Mouse (Mus musculus) neural tube, embryonic 13.5 days (tissue): Measurements from ENCODE around the gene Slc25a38. TPM values are rescaled to one million over a fixed set of nuclear protein-coding genes. Genes with fewer than 3 reads are reported as not detected.
A peak's percentile ranks its signal among the peaks of the same experiment; 100 is the strongest.

Source experiments
- ATAC-seq: fragments of 200-750 bp; cut with Nextera tagmentation; 2 replicates; pipeline ENCODE4 v1.8.0; 2017; ENCODE audit warnings: low read depth, mild to moderate bottlenecking, moderate TSS enrichment, moderate library complexity
- H3K27ac ChIP-seq: fragments of 300-500 bp; sonication (generic); replicated peaks from 2 replicates; pipeline ENCODE4 v1.5.1; 2015; ENCODE audit warnings: moderate library complexity, mild to moderate bottlenecking, inconsistent platforms
- H3K27me3 ChIP-seq: fragments of 300-500 bp; sonication (generic); 2 replicates; pipeline ENCODE4 v1.6.1; 2015; ENCODE audit warnings: mild to moderate bottlenecking, inconsistent platforms
- H3K36me3 ChIP-seq: fragments of 300-500 bp; sonication (generic); 2 replicates; pipeline ENCODE4 v1.6.1; 2015; ENCODE audit warnings: mild to moderate bottlenecking, inconsistent platforms
- H3K4me1 ChIP-seq: fragments of 300-500 bp; sonication (generic); replicated peaks from 2 replicates; pipeline ENCODE4 v1.6.1; 2015; ENCODE audit warnings: inconsistent platforms
- H3K4me2 ChIP-seq: fragments of 300-500 bp; sonication (generic); 2 replicates; pipeline ENCODE4 v1.6.1; 2015; ENCODE audit warnings: inconsistent platforms, mild to moderate bottlenecking, moderate library complexity
- H3K4me3 ChIP-seq: fragments of 300-500 bp; sonication (generic); 2 replicates; pipeline ENCODE4 v1.5.1; 2015; ENCODE audit warnings: mild to moderate bottlenecking, inconsistent platforms
- H3K9ac ChIP-seq: fragments of 300-500 bp; sonication (generic); 2 replicates; pipeline ENCODE4 v1.6.1; 2015; ENCODE audit warnings: moderate library complexity, mild to moderate bottlenecking, inconsistent platforms
- H3K9me3 ChIP-seq: fragments of 300-500 bp; sonication (generic); 2 replicates; pipeline ENCODE4 v1.6.1; 2016; ENCODE audit warnings: inconsistent platforms
- WGBS: fragments of 180-500 bp; shearing (Covaris S2); methylation state at CpG from one replicate; pipeline ENCODE4 v1.1.7; 2015; 5-methylcytosine and 5-hydroxymethylcytosine counted together
- polyA plus RNA-seq: library from polyadenylated mRNA; unstranded; fragments of >200 nt; fragmentation: Nextera tagmentation; extraction: Ambion mirVana; gene quantifications from 2 replicates; pipeline ENCODE4 v1.2.1, GENCODE M21; 2015

Gene Slc25a38
- polyA plus RNA-seq, 1 experiment from 2014 or later = 38.9 TPM

GRCm38 (mm10) chr9:120111156-120111945 lies 1.2 kb downstream of the Slc25a38 start:
- 81% methylated on average over 15 of the region's 15 CpGs for WGBS
- Histone ChIP-seq H3K36me3 (peaks cover 2% of the 10 kb centered on the region; the same call in 1 of the 2 replicates), H3K9me3 (no peaks in the 10 kb centered on the region), H3K4me2 (peak overlapping the region; percentile 70), H3K4me3 (peak overlapping the region; percentile 85), H3K27me3 (no peaks in the 10 kb centered on the region), H3K27ac (peak overlapping the region; percentile 95), H3K4me1 (peaks cover 9% of the 10 kb centered on the region), H3K9ac (peak overlapping the region; percentile 83)
- ATAC-seq = no peak

DNA sequence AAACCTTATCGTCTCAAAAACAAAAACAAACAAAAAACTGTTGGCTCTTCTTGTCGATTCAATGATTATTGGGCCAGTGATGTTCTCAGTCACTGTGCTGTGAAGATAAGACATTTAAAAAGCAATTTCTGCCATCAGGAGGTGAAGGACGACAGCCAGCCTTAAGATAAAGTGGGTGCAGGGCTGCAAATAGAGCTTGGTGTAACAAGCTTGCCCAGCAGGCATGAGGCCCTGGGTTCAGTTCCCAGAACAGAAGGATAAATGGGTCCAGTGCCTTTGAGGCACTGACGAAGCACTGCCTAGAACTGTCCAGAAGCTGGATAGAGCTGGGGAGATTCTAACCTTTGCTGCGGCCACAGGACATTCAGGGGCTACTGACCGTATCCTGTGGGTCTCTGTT lies 2.3 kb downstream of the Slc25a38 start:
- no peak overlapping the region for H3K9ac ChIP-seq
- no peak for ATAC-seq

DNA sequence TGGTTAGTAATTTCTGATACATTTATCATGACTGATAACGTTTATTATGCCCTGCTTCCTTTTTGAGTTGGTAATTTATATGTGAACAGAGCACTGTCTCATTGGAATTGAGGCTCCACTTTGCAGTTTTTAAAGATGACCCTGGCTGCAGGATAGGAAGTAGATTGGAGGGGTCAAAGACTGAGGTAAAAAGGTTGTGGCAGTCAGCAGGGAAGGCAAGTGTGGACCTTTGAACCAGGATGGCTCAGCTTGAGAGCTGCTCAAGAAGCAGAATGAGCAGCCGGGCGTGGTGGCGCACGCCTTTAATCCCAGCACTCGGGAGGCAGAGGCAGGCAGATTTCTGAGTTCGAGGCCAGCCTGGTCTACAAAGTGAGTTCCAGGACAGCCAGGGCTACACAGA lies 3.3 kb downstream of the Slc25a38 start:
- H3K36me3 ChIP-seq = peaks cover 23% of the 10 kb centered on the region
- 98% methylated on average over 7 of the region's 7 CpGs for WGBS

More for the DNA sequence above, 2.3 kb downstream of the Slc25a38 start:
- 90% methylated on average over 6 of the region's 6 CpGs for WGBS
- Histone ChIP-seq H3K9me3 (no peaks in the 10 kb centered on the region), H3K4me1 (peaks cover 9% of the 10 kb centered on the region), H3K36me3 (peaks cover 13% of the 10 kb centered on the region), H3K4me3 (no peak overlapping the region), H3K27me3 (no peaks in the 10 kb centered on the region), H3K4me2 (no peak overlapping the region), H3K27ac (no peak overlapping the region)

GRCm38 (mm10) chr9:120114051-120114788 lies 4.0 kb downstream of the Slc25a38 start:
- no peak overlapping the region for H3K27ac ChIP-seq
- H3K4me1 ChIP-seq = peaks cover 9% of the 10 kb centered on the region
- no peaks in the 10 kb centered on the region for H3K9me3 ChIP-seq
- H3K36me3 ChIP-seq = peaks cover 29% of the 10 kb centered on the region
- ATAC-seq = no peak
- H3K4me3 ChIP-seq = no peak overlapping the region
- no peaks in the 10 kb centered on the region for H3K27me3 ChIP-seq
- 0 out of 2 replicates have a peak overlapping the region, but pooled peaks have one; percentile 41 for H3K9ac ChIP-seq
- H3K4me2 ChIP-seq = no peak overlapping the region
- 88% methylated on average over 17 of the region's 17 CpGs for WGBS

More for the DNA sequence above, 3.3 kb downstream of the Slc25a38 start:
- H3K4me3 ChIP-seq = no peak overlapping the region
- no peak overlapping the region for H3K27ac ChIP-seq
- H3K27me3 ChIP-seq = no peaks in the 10 kb centered on the region
- H3K4me1 ChIP-seq = peaks cover 9% of the 10 kb centered on the region
- no peak overlapping the region for H3K4me2 ChIP-seq
- no peak overlapping the region for H3K9ac ChIP-seq
- no peak for ATAC-seq
- H3K9me3 ChIP-seq = no peaks in the 10 kb centered on the region

GRCm38 (mm10) chr9:120114789-120115151 lies 4.6 kb downstream of the Slc25a38 start:
- Histone ChIP-seq H3K27ac (no peak overlapping the region), H3K4me1 (peaks cover 9% of the 10 kb centered on the region), H3K4me3 (no peak overlapping the region), H3K36me3 (peaks cover 34% of the 10 kb centered on the region), H3K4me2 (no peak overlapping the region), H3K27me3 (no peaks in the 10 kb centered on the region), H3K9ac (no peak overlapping the region), H3K9me3 (no peaks in the 10 kb centered on the region)
- no peak for ATAC-seq
- 89% methylated on average over 2 of the region's 2 CpGs for WGBS

DNA sequence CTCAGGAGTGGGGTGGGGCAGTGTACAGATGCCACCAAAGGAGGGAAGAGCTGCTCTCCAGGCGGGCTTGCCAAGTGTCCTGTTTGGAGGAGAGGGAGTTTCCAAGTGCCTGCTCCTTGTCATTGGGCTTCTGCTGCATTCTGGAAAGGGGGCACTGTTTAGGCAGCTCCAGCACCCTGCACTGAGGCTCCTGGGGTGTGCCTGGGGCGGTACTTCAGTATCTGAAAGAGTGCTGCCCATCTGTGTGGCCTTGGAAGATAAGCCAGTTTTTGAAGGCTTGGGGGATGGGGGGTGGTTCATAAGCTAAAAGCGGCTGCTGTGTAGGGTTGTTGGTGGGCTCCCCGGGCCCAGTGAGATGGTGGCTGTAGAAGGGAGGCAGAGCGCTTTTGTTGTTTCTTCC lies 5.4 kb downstream of the Slc25a38 start:
- peaks cover 42% of the 10 kb centered on the region for H3K36me3 ChIP-seq
- no peak overlapping the region for H3K4me2 ChIP-seq
- peaks cover 9% of the 10 kb centered on the region for H3K4me1 ChIP-seq
- H3K9me3 ChIP-seq = no peaks in the 10 kb centered on the region
- H3K4me3 ChIP-seq = no peak overlapping the region
- 84% methylated on average over 5 of the region's 5 CpGs for WGBS
- no peak for ATAC-seq
- H3K27me3 ChIP-seq = no peaks in the 10 kb centered on the region
- no peak overlapping the region for H3K9ac ChIP-seq
- no peak overlapping the region for H3K27ac ChIP-seq

DNA sequence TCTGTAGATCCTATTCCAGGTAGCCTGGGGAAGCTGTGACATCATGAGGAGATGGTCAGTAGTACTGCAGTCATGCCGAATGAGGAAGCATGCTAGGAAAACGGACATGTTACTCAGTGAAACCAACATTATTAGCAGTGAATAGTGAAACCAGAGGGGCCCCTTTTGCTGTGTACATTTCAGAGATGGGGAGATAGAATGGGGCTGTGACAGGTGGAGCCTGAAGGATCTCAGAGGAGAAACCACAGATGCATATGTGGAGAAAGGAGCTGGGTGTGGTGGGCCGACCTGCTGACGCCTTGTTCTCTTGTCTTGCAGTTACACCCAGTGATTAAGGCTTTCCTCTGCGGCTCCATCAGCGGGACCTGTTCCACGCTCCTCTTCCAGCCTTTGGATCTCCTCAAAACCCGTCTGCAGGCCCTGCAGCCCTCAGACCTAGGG lies 6.0 kb downstream of the Slc25a38 start:
- H3K4me1 ChIP-seq = peaks cover 4% of the 10 kb centered on the region
- H3K27me3 ChIP-seq = no peaks in the 10 kb centered on the region
- no peak for ATAC-seq
- H3K4me2 ChIP-seq = no peak overlapping the region
- no peak overlapping the region for H3K27ac ChIP-seq
- H3K4me3 ChIP-seq = no peak overlapping the region
- no peaks in the 10 kb centered on the region for H3K9me3 ChIP-seq
- WGBS = 87% methylated on average over 8 of the region's 8 CpGs
- H3K36me3 ChIP-seq = peaks cover 48% of the 10 kb centered on the region
- no peak overlapping the region for H3K9ac ChIP-seq

GRCm38 (mm10) chr9:120118212-120118611 lies 8.0 kb downstream of the Slc25a38 start:
- Histone ChIP-seq H3K4me3 (no peak overlapping the region), H3K27me3 (no peaks in the 10 kb centered on the region), H3K4me1 (no peaks in the 10 kb centered on the region), H3K27ac (no peak overlapping the region), H3K9ac (no peak overlapping the region), H3K36me3 (peaks cover 65% of the 10 kb centered on the region), H3K4me2 (no peak overlapping the region), H3K9me3 (no peaks in the 10 kb centered on the region)
- no peak for ATAC-seq
- WGBS = 90% methylated on average over 4 of the region's 4 CpGs

GRCm38 (mm10) chr9:120120503-120120902 lies 10.3 kb downstream of the Slc25a38 start:
- no peak overlapping the region for H3K9ac ChIP-seq
- ATAC-seq = no peak
- H3K27ac ChIP-seq = no peak overlapping the region
- H3K36me3 ChIP-seq = peaks cover 77% of the 10 kb centered on the region
- no peak overlapping the region for H3K4me3 ChIP-seq
- no peaks in the 10 kb centered on the region for H3K27me3 ChIP-seq
- 89% methylated on average over 7 of the region's 7 CpGs for WGBS
- H3K4me2 ChIP-seq = no peak overlapping the region
- no peaks in the 10 kb centered on the region for H3K4me1 ChIP-seq
- no peaks in the 10 kb centered on the region for H3K9me3 ChIP-seq

DNA sequence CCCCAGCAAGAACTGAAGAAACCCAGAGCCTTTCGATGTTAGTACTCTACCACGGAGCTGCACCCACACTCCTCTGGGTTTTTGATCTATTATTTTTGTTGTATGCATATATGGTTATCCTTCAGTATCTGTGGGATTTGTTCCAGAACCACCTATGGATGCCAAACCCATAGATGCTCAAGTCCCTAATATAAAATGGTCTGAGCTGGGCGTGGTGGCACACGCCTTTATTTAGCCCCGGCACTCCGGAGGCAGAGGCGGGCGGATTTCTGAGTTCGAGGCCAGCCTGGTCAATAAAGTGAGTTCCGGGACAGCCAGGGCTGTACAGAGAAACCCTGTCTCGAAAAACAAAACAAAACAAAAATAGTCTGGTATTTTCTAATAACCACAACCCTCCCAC lies 16.7 kb downstream of the Slc25a38 start:
- Histone ChIP-seq H3K27ac (peak overlapping the region; percentile 84), H3K27me3 (no peaks in the 10 kb centered on the region), H3K36me3 (peaks cover 53% of the 10 kb centered on the region), H3K4me2 (peak overlapping the region; percentile 66), H3K9me3 (no peaks in the 10 kb centered on the region), H3K4me3 (peak overlapping the region; percentile 77), H3K9ac (peak overlapping the region; percentile 74), H3K4me1 (peaks cover 22% of the 10 kb centered on the region)
- WGBS = 67% methylated on average over 11 of the region's 11 CpGs
- peak; percentile 6; the same call in 1 of the 2 replicates for ATAC-seq

DNA sequence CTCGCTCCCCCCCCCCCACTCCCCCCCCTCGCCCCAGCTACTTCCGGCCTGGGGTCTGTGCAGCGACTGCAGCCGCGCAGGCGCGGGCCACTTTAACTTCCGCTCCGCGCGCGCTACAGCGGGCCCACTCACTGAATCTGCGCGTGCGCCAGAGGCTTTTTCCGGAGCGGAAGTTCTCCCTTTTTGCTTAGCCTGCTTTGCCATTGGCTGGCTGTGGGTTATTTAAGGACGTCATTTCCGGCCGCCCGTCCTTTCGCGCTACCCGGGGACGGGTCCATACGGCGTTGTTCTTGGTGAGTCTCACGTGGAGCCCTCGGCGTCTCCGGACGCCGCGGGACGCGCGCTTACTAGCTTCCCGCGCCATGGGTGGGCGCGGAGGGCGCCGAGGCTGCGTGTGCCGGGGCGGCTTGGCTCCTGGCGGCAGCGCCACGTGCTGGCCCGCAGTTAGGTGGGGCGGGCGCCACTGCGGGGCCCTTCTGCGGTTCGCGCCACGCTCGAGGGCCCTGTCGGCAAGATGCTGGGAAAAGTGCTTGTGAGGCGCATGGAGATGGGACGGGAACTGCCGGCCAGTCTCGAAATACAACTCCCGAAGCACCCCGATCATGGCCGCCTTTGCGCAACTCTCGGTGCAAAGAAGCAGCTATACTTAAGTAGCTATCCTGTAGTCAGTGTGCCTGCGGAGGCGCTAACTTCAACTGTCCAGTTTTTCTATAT lies 17.5 kb downstream of the Slc25a38 start, which contains the start of gene Rpsa:
Gene Rpsa, plus strand, starts transcription at position 152 of the 714 bp plus-strand sequence.
- Histone ChIP-seq H3K4me3 (peak within 1 kb of the TSS; percentile 77), H3K9me3 (no peaks in the 10 kb centered on the region), H3K36me3 (peaks cover 54% of the 10 kb centered on the region), H3K4me2 (peak within 1 kb of the TSS; percentile 88), H3K9ac (peak within 1 kb of the TSS; percentile 97), H3K27ac (peak within 1 kb of the TSS; percentile 84), H3K27me3 (no peaks in the 10 kb centered on the region), H3K4me1 (peaks cover 22% of the 10 kb centered on the region)
- WGBS = under 1% methylated on average over 71 of the region's 72 CpGs
- ATAC-seq = peak; percentile 96

DNA sequence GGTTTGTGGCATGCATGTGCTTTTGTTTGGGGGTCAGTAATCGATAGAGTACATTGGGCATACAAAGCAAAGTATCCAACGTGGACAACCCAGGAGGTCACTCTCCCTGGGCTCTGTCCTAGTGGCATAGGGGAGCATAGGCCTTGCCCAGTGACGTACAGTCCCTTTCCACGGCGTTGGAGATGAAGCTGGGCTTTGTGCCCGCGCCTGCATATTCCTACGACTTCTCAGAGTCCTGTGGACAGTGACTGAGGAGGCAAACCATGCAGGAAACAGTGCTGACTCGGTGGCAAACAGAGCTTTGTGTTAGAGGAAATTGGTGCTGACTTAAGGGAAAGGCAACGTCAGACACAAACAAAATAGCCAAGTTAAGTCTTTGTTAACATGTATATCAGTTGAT lies 19.1 kb downstream of the Slc25a38 start:
- no peaks in the 10 kb centered on the region for H3K9me3 ChIP-seq
- H3K4me1 ChIP-seq = peaks cover 22% of the 10 kb centered on the region
- WGBS = 67% methylated on average over 10 of the region's 10 CpGs
- no peaks in the 10 kb centered on the region for H3K27me3 ChIP-seq
- H3K4me3 ChIP-seq = peak overlapping the region; percentile 77; the same call in 1 of the 2 replicates
- H3K36me3 ChIP-seq = peaks cover 47% of the 10 kb centered on the region
- peak overlapping the region; percentile 88 for H3K4me2 ChIP-seq
- no peak overlapping the region for H3K27ac ChIP-seq
- peak overlapping the region; percentile 97 for H3K9ac ChIP-seq
- no peak for ATAC-seq
